Mouse (Mus musculus): ENCODE results near the gene Skap1. TPM values are rescaled to one million over a fixed set of nuclear protein-coding genes. Genes with fewer than 3 reads are reported as not detected.

Skap1 gene
- polyA plus RNA-seq, 1 experiment from 2014 or later: 7.9 TPM

DNA sequence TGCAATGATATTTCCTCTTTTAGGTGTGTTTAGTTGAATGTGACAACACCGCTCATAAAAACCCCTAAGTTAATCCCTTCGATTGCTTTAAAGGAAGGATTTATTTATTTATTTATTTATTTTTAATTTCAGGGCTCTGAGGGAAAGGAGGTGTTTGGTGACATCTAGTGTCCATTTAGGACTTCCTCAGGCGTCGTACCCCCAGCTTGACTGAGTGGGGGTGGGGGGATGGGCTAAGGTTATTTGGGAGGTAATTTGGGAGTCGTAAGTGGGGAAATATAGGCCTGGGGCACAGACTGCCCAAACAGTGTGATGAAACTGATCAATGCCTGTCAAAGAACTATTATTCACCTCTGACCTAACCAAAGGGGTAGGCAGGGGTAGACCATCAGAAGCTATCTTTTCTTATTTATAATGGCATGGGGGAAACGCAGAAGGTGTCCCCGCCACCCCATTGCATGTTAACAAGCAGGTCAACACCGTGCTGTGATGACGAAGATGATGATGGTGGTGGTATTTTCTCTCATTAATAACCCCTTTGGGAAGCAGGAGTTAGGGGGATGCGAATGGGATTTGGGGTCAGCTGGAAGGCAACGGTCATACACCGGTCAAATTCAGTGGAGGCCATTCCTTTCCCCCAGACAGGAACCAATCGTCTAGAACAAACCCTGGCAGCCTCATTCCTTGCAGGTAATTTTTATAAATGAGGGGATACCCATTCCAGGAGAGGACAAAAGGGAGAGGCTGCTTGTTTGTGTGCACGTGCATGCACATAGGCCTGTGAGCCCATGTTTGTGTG lies 273.5 kb downstream of the Skap1 start:
- no peak overlapping the region for H3K4me3 ChIP-seq (replicated peaks)
- no peak for ATAC-seq (ENCODE audit: low FRiP score)
- no peaks in the 10 kb centered on the region for H3K9me3 ChIP-seq (replicated peaks)
- peak overlapping the region; percentile 34; the same call in 1 of the 2 replicates for H3K9ac ChIP-seq (replicated peaks)
- H3K36me3 ChIP-seq: no peaks in the 10 kb centered on the region
- WGBS: 26% methylated on average over 14 of the region's 14 CpGs
- peak overlapping the region; percentile 88 for H3K27ac ChIP-seq (replicated peaks)
- H3K27me3 ChIP-seq (replicated peaks): no peaks in the 10 kb centered on the region
- H3K4me1 ChIP-seq: peaks cover 73% of the 10 kb centered on the region
- peak overlapping the region; percentile 39 for H3K4me2 ChIP-seq

DNA sequence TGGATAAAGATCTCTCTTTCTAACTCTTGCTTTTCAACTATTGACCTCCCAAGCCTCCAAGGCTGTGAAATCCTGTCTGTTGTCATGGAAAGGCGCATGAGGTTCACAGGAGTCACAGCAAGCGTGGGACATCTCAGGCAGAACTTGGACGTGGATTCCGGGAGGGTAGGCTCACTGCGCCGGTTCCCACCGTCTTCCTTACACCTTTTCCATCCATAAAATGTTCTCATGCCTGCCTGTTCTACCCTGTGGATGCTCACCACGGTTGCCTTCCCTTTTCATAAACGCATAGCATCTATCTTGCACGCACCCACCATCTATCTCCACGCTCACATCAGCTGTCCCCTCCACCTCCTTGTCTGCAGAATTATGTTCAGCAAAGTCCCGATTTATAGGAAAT lies 276.4 kb downstream of the Skap1 start:
- Histone ChIP-seq H3K4me3 (replicated peaks) (peak overlapping the region; percentile 14), H3K9ac (replicated peaks) (peak overlapping the region; percentile 44; the same call in 1 of the 2 replicates)

DNA sequence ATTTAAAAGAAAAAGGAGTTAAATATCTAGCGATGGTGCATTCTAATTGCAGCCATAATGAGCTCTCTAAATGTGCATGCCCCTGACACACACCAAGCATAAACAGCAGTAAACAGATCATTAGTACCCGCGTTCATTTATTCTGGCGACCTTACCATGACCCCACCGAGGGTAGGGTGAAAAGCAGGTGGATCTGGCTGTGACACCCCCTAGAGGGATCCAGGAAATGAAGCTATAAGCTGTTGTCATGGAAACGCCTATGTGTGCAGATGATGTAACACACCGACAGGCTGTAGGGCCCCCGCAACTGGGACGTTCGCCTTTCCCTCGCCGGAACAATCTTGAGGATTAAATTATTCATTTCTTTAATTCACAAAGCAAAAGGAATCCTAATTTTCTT lies 277.6 kb downstream of the Skap1 start:
- H3K4me1 ChIP-seq: peaks cover 74% of the 10 kb centered on the region
- H3K36me3 ChIP-seq: no peaks in the 10 kb centered on the region
- ATAC-seq (ENCODE audit: low FRiP score): peak; percentile 82
- no peaks in the 10 kb centered on the region for H3K9me3 ChIP-seq (replicated peaks)
- H3K9ac ChIP-seq (replicated peaks): peak overlapping the region; percentile 34
- H3K4me2 ChIP-seq: peak overlapping the region; percentile 46
- peak overlapping the region; percentile 92 for H3K27ac ChIP-seq (replicated peaks)
- H3K27me3 ChIP-seq (replicated peaks): no peaks in the 10 kb centered on the region
- 4% methylated on average over 12 of the region's 12 CpGs for WGBS
- 0 out of 2 replicates have a peak overlapping the region, but pooled peaks have one; percentile 0 for H3K4me3 ChIP-seq (replicated peaks)

More for the DNA sequence above, 276.4 kb downstream of the Skap1 start:
- H3K27me3 ChIP-seq (replicated peaks): no peaks in the 10 kb centered on the region
- 29% methylated on average over 12 of the region's 12 CpGs for WGBS
- H3K27ac ChIP-seq (replicated peaks): peak overlapping the region; percentile 92
- no peaks in the 10 kb centered on the region for H3K36me3 ChIP-seq
- peaks cover 82% of the 10 kb centered on the region for H3K4me1 ChIP-seq
- no peaks in the 10 kb centered on the region for H3K9me3 ChIP-seq (replicated peaks)
- H3K4me2 ChIP-seq: peak overlapping the region; percentile 46
- no peak for ATAC-seq (ENCODE audit: low FRiP score)

GRCm38 (mm10) chr11:96743000-96743399 lies 278.6 kb downstream of the Skap1 start:
- Histone ChIP-seq H3K4me1 (peaks cover 74% of the 10 kb centered on the region), H3K4me2 (peak overlapping the region; percentile 46), H3K9me3 (replicated peaks) (no peaks in the 10 kb centered on the region), H3K27me3 (replicated peaks) (no peaks in the 10 kb centered on the region), H3K4me3 (replicated peaks) (no peak overlapping the region), H3K9ac (replicated peaks) (peak overlapping the region; percentile 30; the same call in 1 of the 2 replicates), H3K36me3 (no peaks in the 10 kb centered on the region), H3K27ac (replicated peaks) (peak overlapping the region; percentile 92)
- WGBS: 10% methylated on average over 11 of the region's 11 CpGs
- ATAC-seq (ENCODE audit: low FRiP score): 0 out of 2 replicates have a peak, but pooled peaks have one; percentile 12

GRCm38 (mm10) chr11:96743891-96744290 lies 279.5 kb downstream of the Skap1 start:
- H3K9me3 ChIP-seq (replicated peaks): no peaks in the 10 kb centered on the region
- H3K4me2 ChIP-seq: peak overlapping the region; percentile 46
- 0 out of 2 replicates have a peak overlapping the region, but pooled peaks have one; percentile 30 for H3K9ac ChIP-seq (replicated peaks)
- peak overlapping the region; percentile 92 for H3K27ac ChIP-seq (replicated peaks)
- H3K4me1 ChIP-seq: peaks cover 71% of the 10 kb centered on the region
- H3K36me3 ChIP-seq: no peaks in the 10 kb centered on the region
- no peak overlapping the region for H3K4me3 ChIP-seq (replicated peaks)
- no peaks in the 10 kb centered on the region for H3K27me3 ChIP-seq (replicated peaks)
- no peak for ATAC-seq (ENCODE audit: low FRiP score)
- 34% methylated on average over 4 of the region's 4 CpGs for WGBS

DNA sequence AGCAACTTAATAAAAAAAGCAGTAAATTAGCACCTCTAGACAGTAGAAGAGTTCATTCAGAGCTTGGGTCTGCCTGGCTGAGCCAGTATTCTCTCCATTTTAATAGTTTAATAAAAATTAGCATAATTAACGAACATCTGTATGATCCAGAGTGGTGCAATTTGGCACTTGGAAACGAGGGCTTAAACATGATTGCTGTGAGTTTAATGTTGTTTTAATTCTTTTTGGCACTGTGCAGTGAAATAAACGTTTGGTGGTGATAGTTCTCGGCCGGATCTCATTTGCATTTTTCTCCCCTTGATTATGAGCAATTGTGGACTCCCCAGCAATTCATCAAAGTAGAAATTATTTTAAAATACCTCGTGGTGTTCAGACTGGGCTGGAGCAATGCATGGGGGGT lies 282.3 kb downstream of the Skap1 start:
- Histone ChIP-seq H3K4me2 (peak overlapping the region; percentile 43), H3K4me1 (peaks cover 53% of the 10 kb centered on the region), H3K27ac (replicated peaks) (peak overlapping the region; percentile 92), H3K27me3 (replicated peaks) (no peaks in the 10 kb centered on the region), H3K9me3 (replicated peaks) (no peaks in the 10 kb centered on the region), H3K9ac (replicated peaks) (no peak overlapping the region), H3K4me3 (replicated peaks) (no peak overlapping the region), H3K36me3 (no peaks in the 10 kb centered on the region)
- ATAC-seq (ENCODE audit: low FRiP score): peak; percentile 58
- 29% methylated on average over 6 of the region's 6 CpGs for WGBS

DNA sequence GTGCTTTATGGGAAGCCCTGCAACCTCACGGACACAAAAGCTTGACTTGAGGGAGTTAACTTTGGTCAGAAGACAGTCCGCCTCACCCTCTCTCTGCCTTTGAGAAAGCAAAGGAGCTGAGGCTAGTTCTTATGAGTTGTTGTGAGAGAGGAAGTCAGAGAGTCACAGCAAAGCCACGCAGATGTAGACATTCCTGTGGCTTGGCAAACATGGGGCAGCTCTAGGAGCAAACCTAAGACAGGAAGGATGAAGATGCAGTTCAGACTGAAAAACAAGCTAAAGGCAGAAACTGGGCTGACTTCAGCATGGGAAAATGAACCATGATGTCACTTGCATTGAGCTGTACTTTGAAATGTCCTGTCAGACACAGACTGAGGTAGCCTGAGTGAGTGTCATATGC lies 283.2 kb downstream of the Skap1 start:
- Histone ChIP-seq H3K4me1 (peaks cover 44% of the 10 kb centered on the region), H3K4me2 (peak overlapping the region; percentile 43), H3K9ac (replicated peaks) (0 out of 2 replicates have a peak overlapping the region, but pooled peaks have one; percentile 14), H3K27me3 (replicated peaks) (no peaks in the 10 kb centered on the region), H3K4me3 (replicated peaks) (no peak overlapping the region), H3K27ac (replicated peaks) (peak overlapping the region; percentile 92), H3K9me3 (replicated peaks) (no peaks in the 10 kb centered on the region), H3K36me3 (no peaks in the 10 kb centered on the region)
- ATAC-seq (ENCODE audit: low FRiP score): no peak
- 52% methylated on average over 3 of the region's 3 CpGs for WGBS

DNA sequence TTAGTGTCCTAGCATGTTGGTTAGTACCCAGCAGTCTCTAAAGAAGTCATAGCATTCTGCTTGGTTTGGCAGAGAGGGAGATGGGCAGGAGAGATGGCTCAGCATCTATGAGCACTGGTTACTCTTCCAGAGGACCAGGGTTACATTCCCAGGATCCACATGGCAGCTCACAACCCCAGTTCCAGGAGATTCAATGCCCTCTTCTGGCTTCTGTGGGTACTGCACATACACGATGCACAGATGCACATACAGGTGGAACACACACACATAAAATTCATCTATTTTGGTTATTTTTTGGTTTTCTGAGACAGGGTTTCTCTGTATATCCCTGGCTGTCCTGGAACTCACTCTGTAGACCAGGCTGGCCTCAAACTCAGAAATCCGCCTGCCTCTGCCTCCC lies 290.9 kb downstream of the Skap1 start:
- whole genome bisulfite sequencing: 98% methylated on average over 2 of the region's 2 CpGs
- no peaks in the 10 kb centered on the region for H3K27me3 ChIP-seq (replicated peaks)

DNA sequence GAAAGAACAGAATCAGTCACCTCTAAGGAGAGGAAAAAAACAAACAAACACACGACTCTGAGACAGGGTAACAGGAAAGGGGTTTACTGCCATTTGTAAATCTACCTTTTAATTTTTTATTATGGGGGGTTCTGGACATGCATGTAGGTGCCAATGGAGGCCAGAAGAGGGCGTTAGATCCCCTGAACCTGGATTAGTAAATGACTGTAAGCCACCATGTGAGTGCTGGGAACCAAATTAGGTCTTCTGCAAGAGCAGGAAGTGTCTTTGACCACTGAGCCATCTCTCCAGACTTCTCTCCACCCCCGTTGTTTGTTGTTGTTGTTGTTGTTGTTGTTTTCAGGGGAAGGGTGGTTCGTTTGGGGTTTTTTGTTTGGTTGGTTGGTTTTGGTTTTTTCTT lies 293.0 kb downstream of the Skap1 start:
- H3K9me3 ChIP-seq (replicated peaks): no peaks in the 10 kb centered on the region
- no peaks in the 10 kb centered on the region for H3K36me3 ChIP-seq
- no peak overlapping the region for H3K9ac ChIP-seq (replicated peaks)
- H3K4me3 ChIP-seq (replicated peaks): no peak overlapping the region
- no peak overlapping the region for H3K4me2 ChIP-seq
- H3K27ac ChIP-seq (replicated peaks): no peak overlapping the region
- no peaks in the 10 kb centered on the region for H3K27me3 ChIP-seq (replicated peaks)
- WGBS: 58% methylated on average over 4 of the region's 4 CpGs
- H3K4me1 ChIP-seq: peaks cover 10% of the 10 kb centered on the region; the same call in 1 of the 2 replicates
- no peak for ATAC-seq (ENCODE audit: low FRiP score)

More for the DNA sequence above, 290.9 kb downstream of the Skap1 start:
- Histone ChIP-seq H3K4me1 (peaks cover 3% of the 10 kb centered on the region; the same call in 1 of the 2 replicates), H3K4me3 (replicated peaks) (no peak overlapping the region), H3K9ac (replicated peaks) (no peak overlapping the region), H3K27ac (replicated peaks) (no peak overlapping the region), H3K9me3 (replicated peaks) (no peaks in the 10 kb centered on the region), H3K4me2 (no peak overlapping the region), H3K36me3 (no peaks in the 10 kb centered on the region)
- ATAC-seq (ENCODE audit: low FRiP score): no peak

GRCm38 (mm10) chr11:96758402-96758801 lies 294.0 kb downstream of the Skap1 start:
- Histone ChIP-seq H3K27ac (replicated peaks) (0 out of 2 replicates have a peak overlapping the region, but pooled peaks have one; percentile 15), H3K9me3 (replicated peaks) (no peaks in the 10 kb centered on the region), H3K36me3 (no peaks in the 10 kb centered on the region), H3K4me3 (replicated peaks) (no peak overlapping the region), H3K4me2 (no peak overlapping the region), H3K9ac (replicated peaks) (no peak overlapping the region), H3K4me1 (peaks cover 19% of the 10 kb centered on the region), H3K27me3 (replicated peaks) (no peaks in the 10 kb centered on the region)
- ATAC-seq (ENCODE audit: low FRiP score): no peak
- 53% methylated on average over 5 of the region's 5 CpGs for WGBS

- Histone ChIP-seq H3K36me3 (no peaks in the 10 kb centered on the region), H3K4me2 (no peak overlapping the region), H3K4me1 (peaks cover 34% of the 10 kb centered on the region), H3K9me3 (replicated peaks) (no peaks in the 10 kb centered on the region), H3K9ac (replicated peaks) (no peak overlapping the region), H3K27me3 (replicated peaks) (no peaks in the 10 kb centered on the region), H3K27ac (replicated peaks) (0 out of 2 replicates have a peak overlapping the region, but pooled peaks have one; percentile 23), H3K4me3 (replicated peaks) (no peak overlapping the region)
- ATAC-seq (ENCODE audit: low FRiP score): no peak
- WGBS: 46% methylated on average over 3 of the region's 3 CpGs
Measured at GRCm38 (mm10) chr11:96760042-96760441, 295.6 kb downstream of the Skap1 start.

- Histone ChIP-seq H3K4me2 (no peak overlapping the region), H3K36me3 (no peaks in the 10 kb centered on the region), H3K9me3 (replicated peaks) (no peaks in the 10 kb centered on the region), H3K4me3 (replicated peaks) (no peak overlapping the region), H3K4me1 (peaks cover 51% of the 10 kb centered on the region), H3K27me3 (replicated peaks) (no peaks in the 10 kb centered on the region), H3K9ac (replicated peaks) (no peak overlapping the region), H3K27ac (replicated peaks) (peak overlapping the region; percentile 79)
- 44% methylated on average over 7 of the region's 7 CpGs for WGBS
- no peak for ATAC-seq (ENCODE audit: low FRiP score)
Measured at GRCm38 (mm10) chr11:96761984-96762383, 297.6 kb downstream of the Skap1 start.

Data from neural tube, embryonic 15.5 days (tissue).